Mouse (Mus musculus) brown adipose tissue, adult 24 weeks (tissue): ENCODE data around the gene Usp7. TPM values are rescaled to one million over a fixed set of nuclear protein-coding genes. Genes with fewer than 3 reads are reported as not detected.

Experiments
- H3K27ac ChIP-seq: fragments of 200-500 bp; replicated peaks from 2 replicates; pipeline ENCODE4 v1.5.1; 2012; ENCODE audit warnings: low read depth, mild to moderate bottlenecking, low read length
- H3K4me1 ChIP-seq: fragments of 200-500 bp; 2 replicates; pipeline ENCODE4 v1.6.1; 2012; ENCODE audit warnings: low read length, mixed read lengths; ENCODE audit not compliant: control insufficient read depth, insufficient read depth, insufficient read length
- H3K4me3 ChIP-seq: fragments of 200-500 bp; 2 replicates; pipeline ENCODE4 v1.5.1; 2012; ENCODE audit warnings: low read depth, mild to moderate bottlenecking, low read length, moderate library complexity; ENCODE audit not compliant: insufficient read depth
- polyA plus RNA-seq: library from polyadenylated mRNA; stranded (reverse); fragments of >200 nt; gene quantifications from 2 replicates; pipeline ENCODE4 v1.2.4, GENCODE M21; 2012; ENCODE audit not compliant: missing spikeins, insufficient read depth, insufficient read length

Gene Usp7
- polyA plus RNA-seq, 1 experiment = 38.0 TPM

DNA sequence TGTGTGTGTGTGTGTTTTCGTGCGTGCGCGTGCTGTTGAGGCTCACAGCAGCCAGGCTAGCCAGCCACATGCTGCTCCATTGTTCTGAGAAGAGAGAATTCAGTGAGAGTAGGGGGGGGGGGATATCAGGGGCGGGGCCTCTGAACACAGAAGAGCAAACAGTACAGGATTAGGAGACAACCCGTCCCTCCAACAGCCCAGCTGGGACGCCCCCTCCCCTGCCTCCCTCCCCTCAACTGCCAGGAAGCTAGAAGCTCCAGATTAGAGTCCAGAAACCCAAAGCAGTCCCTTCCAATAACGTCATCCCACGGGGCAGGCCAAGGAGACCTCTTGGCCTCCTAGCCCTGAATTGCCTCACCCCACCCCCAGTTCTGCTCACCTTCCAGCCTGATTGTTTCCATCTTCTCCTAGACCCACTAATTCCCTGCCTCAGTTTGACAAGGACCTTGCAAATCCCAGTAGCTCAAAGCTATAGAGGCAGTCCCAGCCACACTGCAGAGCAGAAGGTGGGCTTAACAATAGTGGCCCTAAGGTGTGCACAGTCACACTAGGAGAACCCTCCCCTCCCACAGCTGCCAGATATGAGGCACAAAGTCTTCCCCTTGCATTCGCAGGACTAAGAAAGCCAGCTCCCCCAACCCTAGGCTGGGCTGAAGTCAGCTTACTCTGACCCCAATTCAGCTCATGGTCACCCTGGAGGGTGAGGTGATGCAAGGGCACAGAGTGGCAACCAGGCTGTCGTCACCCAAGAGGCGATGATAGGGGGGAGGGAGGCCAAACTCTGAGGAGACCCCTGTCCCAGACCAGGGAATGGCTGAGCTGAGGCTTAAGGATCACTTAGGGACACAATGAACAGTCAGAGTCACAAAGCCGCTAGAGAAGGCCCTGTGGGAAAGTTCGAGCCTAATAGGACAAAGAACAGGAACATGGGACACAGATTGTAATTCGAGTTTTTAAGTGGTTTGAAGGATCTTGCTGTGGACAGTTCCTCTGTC, 121.8 kb downstream of the Usp7 start:
- peak overlapping the region; percentile 90 for H3K27ac ChIP-seq
- H3K4me3 ChIP-seq = peak overlapping the region; percentile 70
- H3K4me1 ChIP-seq = peaks cover 43% of the 10 kb centered on the region

GRCm38 (mm10) chr16:8669432-8669831, 122.7 kb downstream of the Usp7 start:
- Histone ChIP-seq H3K4me1 (peaks cover 52% of the 10 kb centered on the region), H3K4me3 (peak overlapping the region; percentile 13; the same call in 1 of the 2 replicates), H3K27ac (peak overlapping the region; percentile 38; the same call in 1 of the 2 replicates)

- Histone ChIP-seq H3K4me1 (peaks cover 62% of the 10 kb centered on the region), H3K27ac (no peak overlapping the region), H3K4me3 (no peak overlapping the region)
These were observed 123.7 kb downstream of the Usp7 start for GRCm38 (mm10) chr16:8668386-8668785.

DNA sequence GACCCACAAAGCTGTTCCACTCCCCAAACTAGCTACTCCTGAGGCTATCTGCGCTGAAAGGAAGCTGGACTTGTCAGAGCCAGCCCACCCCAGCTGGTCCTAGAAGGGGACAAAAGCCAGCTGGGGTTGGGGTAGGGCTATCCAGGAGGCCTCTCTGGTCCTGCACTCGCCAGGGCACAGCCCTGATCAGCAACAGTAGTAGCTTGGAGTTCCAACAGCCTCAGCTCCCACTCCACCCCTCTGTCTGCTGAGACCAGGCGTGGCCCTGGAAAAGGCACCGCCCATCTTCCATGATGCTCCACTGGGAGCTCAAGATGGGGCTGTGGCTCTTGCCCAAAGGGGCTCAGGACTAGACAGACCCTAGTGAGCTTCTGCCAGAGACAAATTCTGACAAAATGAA, 124.3 kb downstream of the Usp7 start:
- Histone ChIP-seq H3K27ac (peak overlapping the region; percentile 80), H3K4me3 (no peak overlapping the region), H3K4me1 (peaks cover 68% of the 10 kb centered on the region)

- H3K27ac ChIP-seq = peak overlapping the region; percentile 80
- H3K4me3 ChIP-seq = no peak overlapping the region
- peaks cover 71% of the 10 kb centered on the region for H3K4me1 ChIP-seq
These were observed 124.8 kb downstream of the Usp7 start for GRCm38 (mm10) chr16:8667261-8667660.

- Histone ChIP-seq H3K27ac (peak overlapping the region; percentile 80), H3K4me3 (no peak overlapping the region), H3K4me1 (peaks cover 71% of the 10 kb centered on the region)
These were observed 125.7 kb downstream of the Usp7 start for GRCm38 (mm10) chr16:8666452-8666851.

- Histone ChIP-seq H3K4me3 (no peak overlapping the region), H3K4me1 (peaks cover 74% of the 10 kb centered on the region), H3K27ac (peak overlapping the region; percentile 80)
These were observed 126.7 kb downstream of the Usp7 start for GRCm38 (mm10) chr16:8665367-8665766.

DNA sequence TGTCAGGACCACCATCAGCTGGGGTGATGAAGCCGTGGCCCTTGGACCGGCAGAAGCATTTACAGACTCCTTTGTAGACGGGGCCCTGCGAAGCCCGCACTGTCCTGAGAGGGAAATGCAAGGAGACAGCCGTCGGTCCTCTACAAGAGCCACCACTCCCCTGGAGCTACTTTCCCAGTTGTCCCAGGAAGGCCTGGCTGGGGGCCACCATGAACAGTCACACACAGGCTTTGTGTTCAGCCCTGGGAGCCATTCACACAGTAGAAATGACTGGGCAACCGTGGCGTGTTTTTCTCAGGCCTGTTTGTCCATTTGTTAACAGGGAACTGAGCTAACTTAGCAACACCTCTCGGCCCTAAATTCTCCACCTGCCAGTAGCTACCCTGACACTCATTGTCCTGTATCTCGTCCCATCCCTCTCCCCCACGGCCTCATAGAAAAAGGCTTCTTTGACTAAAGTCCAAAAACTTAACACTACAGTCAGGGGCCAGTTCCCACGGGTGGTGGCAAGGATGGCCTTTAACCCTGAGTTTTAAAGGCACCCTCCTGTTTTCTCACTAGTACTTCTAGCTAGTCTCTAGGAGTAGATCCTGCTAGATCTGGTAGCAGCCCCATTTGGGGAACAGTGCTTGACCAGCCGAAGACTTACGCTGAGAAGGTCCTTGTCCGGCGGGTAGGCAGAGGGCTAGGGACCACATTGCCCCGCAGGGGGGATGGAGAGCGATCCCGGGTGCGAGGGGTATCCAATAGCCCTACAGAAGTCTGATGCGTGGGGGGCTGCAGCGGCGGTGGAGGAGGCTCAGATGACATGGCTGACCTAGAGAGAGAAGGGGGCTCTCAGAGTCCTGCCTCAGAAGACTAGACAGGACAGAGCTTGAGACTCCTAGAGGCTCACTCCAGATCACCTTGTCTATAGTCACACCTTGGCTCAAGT, 128.2 kb downstream of the Usp7 start:
- Histone ChIP-seq H3K27ac (peak overlapping the region; percentile 80), H3K4me1 (peaks cover 66% of the 10 kb centered on the region), H3K4me3 (no peak overlapping the region)

DNA sequence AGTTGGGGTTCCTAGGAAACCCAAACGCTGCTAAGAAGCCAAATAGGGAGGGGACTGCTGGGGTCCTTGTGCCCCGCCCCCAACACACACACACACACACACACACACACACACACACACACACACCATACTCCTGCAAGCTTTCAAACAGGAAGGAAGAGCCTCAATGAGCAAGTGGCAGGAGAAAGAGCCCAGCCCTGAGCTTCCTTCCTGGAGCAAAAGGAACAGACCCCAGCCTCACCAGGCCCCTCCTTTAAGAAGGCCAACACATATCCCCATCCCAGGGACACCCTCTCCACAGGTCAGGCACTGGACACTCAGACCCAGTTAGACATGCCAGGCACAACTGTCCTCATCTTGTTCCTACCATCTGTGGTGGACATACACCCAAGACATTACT, 129.1 kb downstream of the Usp7 start:
- Histone ChIP-seq H3K4me3 (no peak overlapping the region), H3K27ac (peak overlapping the region; percentile 55), H3K4me1 (peaks cover 63% of the 10 kb centered on the region)

GRCm38 (mm10) chr16:8658764-8659163, 133.3 kb downstream of the Usp7 start:
- Histone ChIP-seq H3K4me1 (peaks cover 23% of the 10 kb centered on the region), H3K27ac (peak overlapping the region; percentile 95), H3K4me3 (no peak overlapping the region)

- H3K27ac ChIP-seq = peak overlapping the region; percentile 95
These were observed 133.8 kb downstream of the Usp7 start for GRCm38 (mm10) chr16:8658349-8658748.

DNA sequence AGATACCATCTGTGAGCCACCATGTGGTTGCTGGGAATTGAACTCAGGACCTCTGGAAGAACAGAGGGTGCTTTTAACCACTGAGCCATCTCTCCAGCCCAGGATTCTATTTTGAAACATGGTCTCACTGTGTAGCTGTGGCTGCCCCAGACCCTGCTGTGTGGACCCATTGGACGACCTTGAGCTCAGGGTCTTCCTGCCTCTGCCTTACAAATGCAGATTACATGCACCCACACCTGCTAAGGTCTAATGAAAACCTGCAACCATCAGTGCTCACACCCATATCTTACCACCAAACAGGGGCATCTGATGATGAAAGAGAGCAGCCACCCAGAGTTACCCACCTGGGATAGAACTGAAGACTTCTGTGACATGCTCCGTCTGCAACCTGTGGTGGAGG, 135.9 kb downstream of the Usp7 start:
- Histone ChIP-seq H3K4me3 (no peak overlapping the region), H3K27ac (no peak overlapping the region), H3K4me1 (peaks cover 9% of the 10 kb centered on the region)

More at GRCm38 (mm10) chr16:8658349-8658748, 133.8 kb downstream of the Usp7 start:
- peaks cover 19% of the 10 kb centered on the region for H3K4me1 ChIP-seq
- no peak overlapping the region for H3K4me3 ChIP-seq

DNA sequence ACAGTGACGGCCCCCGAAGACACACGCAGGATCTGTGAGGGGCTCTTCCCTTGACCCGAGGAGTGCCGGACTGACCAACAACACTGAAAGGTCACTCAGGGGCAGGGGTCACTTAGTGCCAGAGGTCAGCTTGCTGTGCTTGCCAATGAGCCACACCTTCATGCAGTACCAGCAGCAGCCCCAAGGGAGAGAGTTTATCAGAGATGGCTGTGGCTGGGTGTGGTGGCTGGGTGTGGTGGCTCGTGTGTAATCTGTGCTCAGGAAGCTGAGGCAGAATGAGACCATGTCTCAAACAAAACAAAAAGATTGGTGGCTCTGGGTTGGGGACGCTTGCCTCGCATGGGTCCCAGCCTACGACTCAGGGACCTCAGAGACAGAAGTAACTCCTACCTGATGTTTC, 136.5 kb downstream of the Usp7 start:
- Histone ChIP-seq H3K27ac (no peak overlapping the region), H3K4me1 (peaks cover 5% of the 10 kb centered on the region), H3K4me3 (no peak overlapping the region)

GRCm38 (mm10) chr16:8655108-8655507, 137.0 kb downstream of the Usp7 start:
- no peak overlapping the region for H3K27ac ChIP-seq
- no peak overlapping the region for H3K4me3 ChIP-seq
- peaks cover 5% of the 10 kb centered on the region for H3K4me1 ChIP-seq

GRCm38 (mm10) chr16:8650007-8650406, 142.1 kb downstream of the Usp7 start:
- Histone ChIP-seq H3K27ac (no peak overlapping the region), H3K4me1 (no peaks in the 10 kb centered on the region), H3K4me3 (no peak overlapping the region)
